Mouse (Mus musculus) inflammation-experienced regulatory T-cells, adult 6 months (primary cell): ENCODE measurements around the gene Srrd. TPM values are rescaled to one million over a fixed set of nuclear protein-coding genes. Genes with fewer than 3 reads are reported as not detected.
A peak's percentile ranks its signal among the peaks of the same experiment; 100 is the strongest.

Source experiments
- ATAC-seq: one replicate; pipeline ENCODE4 v1.8.0; 2017
- polyA plus RNA-seq, 3 experiments: library from polyadenylated mRNA; unstranded; fragments of 100-300 nt; shearing (Covaris generic); gene quantifications; one replicate each; pipeline ENCODE4 v1.2.1; 2017

Gene Srrd
- 1 to 10 TPM; 2.9 to 4.8 (median 4.4) TPM for polyA plus RNA-seq

GRCm38 (mm10) chr5:112342463-112343204 is at the start of gene Srrd, which contains the start of gene Hps4:
TSS of gene Srrd (minus strand) at chr5:112343040.
TSS of gene Hps4 (plus strand) at chr5:112343083.
- peak; percentile 71 for ATAC-seq

DNA sequence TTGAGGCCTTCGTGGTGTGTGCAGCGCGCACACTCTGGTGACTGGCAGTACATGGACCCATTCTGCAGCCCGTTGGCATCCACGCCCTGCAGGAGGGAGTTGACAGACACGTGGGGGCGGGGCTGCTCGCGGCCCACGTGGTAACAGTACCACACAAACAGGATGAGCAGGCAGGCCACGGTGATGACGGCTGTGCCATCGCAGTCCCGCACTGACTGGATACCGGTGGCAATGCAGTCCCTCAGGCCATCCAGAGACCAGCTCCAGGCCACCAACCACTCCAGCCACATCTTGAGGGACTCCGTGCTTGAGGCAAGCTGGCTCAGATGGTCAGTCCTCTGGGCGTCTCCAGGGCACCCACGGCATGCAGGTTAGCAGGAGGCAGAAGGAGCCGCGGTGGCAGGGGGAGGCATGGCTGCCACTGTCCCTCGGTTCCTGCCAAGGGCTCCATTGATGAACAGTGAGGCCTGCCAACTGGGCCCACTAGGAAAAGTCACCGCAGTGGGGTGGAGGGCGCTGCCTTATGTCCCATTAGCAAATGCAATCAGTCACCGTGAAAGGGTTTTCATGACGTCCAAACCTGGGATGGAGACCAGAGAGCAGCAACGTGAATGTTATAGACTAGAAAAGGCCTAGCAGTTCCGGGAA is 49.0 kb upstream of the Srrd start:
- ATAC-seq, result no peak

DNA sequence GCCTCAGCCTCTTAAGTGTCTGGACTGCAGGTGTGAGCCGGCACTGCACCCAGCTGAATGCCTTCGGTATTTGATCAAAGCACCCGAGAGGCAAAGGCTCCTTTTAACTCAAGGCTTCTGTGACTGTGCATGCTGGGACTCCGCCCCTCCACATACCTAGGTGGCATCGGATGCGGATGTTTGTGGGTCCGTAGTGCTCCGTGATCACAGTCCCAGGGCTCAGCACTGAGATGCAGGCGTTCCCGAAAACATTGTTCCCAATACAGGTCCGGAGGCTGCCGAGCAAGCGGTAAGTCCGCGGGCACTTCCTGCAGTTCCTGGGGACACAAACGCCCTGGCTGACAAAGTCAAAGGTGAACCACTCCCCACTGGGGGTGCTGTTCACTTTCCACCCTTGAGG is 48.2 kb upstream of the Srrd start:
- no peak for ATAC-seq

- ATAC-seq, result no peak
Observed at GRCm38 (mm10) chr5:112389352-112389751, 46.5 kb upstream of the Srrd start.

- ATAC-seq, result no peak
Observed at GRCm38 (mm10) chr5:112385973-112386372, 43.1 kb upstream of the Srrd start.

DNA sequence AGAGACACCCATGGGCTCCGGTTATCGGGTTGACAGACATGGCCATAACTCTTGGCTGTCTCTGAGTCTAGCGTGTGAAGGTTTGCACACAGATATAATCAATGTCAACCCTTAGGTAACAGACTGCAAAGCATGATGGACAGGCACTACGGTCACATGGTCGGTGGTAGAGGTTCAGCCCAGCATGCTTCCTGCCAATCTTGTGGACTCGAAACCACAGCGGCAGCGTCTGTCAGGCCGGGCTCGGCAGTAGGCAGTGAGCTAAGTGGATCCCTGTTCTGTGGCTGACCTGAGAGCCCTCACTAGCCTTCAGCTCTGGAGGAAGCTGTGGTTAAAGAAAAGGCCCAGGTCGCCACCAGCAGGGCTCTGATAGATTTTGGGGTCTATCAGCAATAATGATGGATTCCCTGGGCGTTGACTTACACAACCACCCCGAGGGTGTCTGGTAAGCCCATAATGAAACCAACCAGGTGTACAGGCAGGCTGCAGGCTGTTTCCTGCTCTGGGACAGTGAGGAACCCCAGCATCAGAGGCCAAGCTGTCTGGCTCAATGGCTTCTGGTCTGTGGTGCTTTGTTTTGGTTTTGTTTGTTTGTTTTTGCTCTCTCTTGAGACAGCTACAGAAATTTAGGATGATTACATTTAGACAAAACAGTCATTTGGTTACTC is 42.1 kb upstream of the Srrd start:
- ATAC-seq, result peak; percentile 63

GRCm38 (mm10) chr5:112382641-112383330 is 39.9 kb upstream of the Srrd start:
- no peak for ATAC-seq

- ATAC-seq, result no peak
Observed at GRCm38 (mm10) chr5:112382042-112382441, 39.2 kb upstream of the Srrd start.

GRCm38 (mm10) chr5:112381154-112381553 is 38.3 kb upstream of the Srrd start:
- ATAC-seq, result no peak

GRCm38 (mm10) chr5:112378716-112379115 is 35.9 kb upstream of the Srrd start:
- no peak for ATAC-seq

DNA sequence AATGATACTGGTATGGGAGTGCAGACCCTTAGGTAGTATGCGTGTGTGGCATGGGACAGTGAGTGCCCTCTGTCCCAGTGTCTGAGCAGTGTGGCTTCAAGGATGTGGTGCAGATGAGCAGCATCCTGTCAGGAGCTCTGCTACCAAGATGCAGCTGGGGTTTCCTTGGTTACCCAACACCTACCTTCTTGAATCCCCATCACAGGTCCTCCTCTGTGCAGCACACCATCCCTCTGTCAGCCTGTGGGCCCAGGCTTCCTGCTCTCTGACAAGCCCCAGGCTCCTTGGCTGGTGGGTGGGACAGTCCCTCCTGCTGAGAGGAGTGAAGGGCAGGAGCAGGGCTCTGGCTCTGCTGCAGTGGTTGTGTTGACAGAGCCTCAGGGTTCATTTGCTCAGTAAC is 34.5 kb upstream of the Srrd start:
- ATAC-seq, result peak; percentile 32

DNA sequence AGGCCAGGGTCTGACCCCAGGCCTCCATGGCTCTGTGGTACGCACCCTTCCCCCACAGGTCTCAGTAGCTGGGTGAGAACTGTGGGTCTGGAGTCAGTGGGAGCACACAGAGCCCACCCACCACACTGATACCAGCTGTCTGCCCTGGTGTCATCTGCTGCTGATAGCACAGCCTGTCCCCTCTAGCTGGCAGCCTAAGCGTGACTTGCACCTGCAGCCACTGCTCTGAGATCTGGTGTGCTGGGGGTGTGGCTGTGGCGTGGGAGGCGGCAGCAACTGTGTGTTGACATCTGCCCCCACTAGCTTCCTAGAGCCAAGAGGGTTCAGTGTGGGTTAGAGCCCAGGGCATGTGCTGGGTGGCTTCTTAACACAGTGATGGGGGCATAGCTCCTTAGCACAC is 33.3 kb upstream of the Srrd start:
- ATAC-seq, result no peak

DNA sequence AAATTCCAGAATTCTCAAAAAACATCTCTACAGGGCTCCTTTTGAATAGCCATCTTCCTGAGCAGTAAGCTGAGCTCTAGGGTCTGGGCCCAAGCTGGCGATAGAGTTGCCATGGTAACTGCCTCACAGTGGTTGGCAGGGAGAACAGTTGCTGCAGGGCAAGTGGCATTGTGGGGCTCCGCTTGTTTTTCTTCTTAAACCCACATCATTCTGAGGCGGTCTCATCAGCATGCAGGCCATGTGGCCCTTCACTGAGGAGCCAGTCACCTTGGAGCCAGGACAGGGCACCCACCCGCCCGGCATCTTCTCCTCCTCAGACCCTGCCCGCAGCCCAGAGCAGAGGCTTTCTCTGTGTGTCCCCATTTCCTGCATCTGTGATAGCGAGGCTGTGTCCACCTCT is 29.1 kb upstream of the Srrd start:
- ATAC-seq, result no peak

- no peak for ATAC-seq
Observed at GRCm38 (mm10) chr5:112370236-112370813, 27.5 kb upstream of the Srrd start.

DNA sequence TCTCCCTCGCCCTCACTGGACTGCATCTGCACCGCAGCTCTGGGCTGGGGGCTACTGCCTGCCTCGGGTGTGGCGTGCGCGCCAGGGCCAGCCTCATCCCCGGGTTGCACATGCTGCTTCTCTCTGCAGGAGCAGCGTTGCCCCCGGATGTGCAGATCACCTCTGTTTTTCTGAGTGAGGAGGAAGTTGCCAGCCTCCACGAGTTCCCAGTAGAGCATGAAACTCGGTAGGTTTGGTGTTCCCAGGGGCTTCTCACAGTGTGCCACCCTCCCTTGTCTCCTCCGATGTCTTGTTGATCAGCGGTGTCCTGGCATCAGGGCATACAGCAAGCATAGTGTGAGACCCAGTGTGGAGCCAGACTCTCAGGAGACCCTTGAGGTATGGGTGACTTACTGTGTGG is 26.5 kb upstream of the Srrd start:
- ATAC-seq, result no peak

- ATAC-seq, result no peak
Observed at GRCm38 (mm10) chr5:112368666-112369065, 25.8 kb upstream of the Srrd start.

DNA sequence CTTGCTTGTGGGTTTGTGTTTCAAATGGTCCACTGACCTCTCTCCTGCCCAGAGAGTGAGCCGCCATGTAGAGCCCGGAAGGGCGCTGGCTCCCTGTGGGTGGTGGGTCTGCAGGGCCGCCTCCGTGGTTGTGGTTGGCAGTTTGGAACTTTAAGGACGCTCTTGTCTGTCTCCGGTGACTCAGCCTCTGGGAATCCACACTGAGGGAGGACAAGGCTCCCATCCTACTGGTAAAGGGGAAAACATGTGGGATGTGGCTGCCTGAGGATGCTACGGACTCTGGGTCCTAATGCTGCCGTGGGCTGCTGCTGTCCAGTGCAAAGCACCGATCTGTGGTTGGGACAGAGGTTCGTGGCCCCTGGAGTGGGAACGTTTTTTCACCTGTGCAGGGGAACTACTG is 25.1 kb upstream of the Srrd start:
- no peak for ATAC-seq

DNA sequence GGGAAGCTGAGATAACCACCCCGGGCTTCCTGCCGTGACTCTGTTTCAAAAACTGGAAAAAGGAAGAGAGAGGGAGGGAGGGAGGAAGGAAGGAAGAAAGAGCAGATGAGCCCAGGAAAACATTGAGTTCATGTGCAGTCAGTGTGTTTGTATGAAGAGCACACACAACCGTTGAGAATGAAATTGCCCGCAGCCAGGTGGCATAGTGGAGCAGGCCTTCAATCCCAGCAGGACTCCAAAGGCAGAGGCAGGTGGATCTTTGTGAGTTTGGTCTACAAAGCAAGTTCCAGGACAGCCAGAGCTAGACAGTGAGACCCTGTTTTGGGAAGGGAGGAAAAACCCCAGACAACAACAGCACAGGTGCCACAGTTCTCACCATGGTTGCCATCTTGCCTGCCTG is 24.5 kb upstream of the Srrd start:
- no peak for ATAC-seq

- ATAC-seq, result no peak
Observed at GRCm38 (mm10) chr5:112366879-112367278, 24.0 kb upstream of the Srrd start.

DNA sequence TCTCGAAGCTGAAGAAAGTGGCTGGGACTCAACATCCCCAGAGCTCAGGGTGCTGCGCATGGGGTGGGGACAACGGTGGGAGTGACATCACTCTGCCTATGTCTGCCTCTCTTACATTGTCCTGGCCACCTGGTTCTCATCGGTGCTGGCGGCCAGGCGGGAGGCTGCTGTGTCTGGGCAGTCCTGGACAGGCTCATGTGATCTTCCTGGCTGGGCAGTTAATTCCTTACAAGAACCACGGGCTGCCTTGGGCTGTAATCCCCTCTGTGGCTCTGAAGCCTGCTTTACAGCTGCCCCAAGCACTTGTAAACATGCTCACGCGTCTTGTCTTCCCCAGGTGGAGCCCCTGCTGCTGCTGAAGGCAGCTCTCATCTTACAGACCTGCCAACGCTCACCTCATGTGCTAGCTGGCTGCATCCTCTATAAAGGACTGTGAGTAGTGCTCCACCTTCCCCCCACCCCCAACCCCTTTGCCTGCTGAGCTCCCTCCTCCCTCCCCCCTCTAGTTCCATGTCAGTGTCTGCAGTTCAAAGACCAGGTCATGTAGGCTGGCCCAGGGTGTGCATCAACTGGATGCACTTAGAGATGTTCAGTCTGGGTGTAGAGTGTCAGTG is 21.5 kb upstream of the Srrd start:
- ATAC-seq, result no peak

DNA sequence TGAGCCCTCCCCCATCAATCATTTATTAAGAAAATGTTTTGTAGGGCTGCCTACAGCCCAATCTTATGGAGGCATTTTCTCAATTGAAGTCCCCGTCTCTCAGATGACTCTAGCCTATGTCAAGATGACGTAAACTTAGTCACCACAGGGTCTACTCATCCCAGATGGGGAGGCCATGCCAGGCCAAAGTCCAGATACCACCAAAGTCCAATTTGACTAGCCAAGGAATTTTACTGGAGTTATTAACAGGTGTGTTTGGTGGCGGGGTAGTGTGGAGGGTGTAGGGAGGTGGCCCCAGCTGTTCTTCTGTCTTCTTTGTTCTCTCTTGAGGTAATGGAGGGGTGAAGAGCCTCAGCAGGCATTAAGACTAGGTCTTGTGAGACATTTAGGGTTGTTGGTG is 17.2 kb upstream of the Srrd start:
- no peak for ATAC-seq

GRCm38 (mm10) chr5:112359520-112359919 is 16.7 kb upstream of the Srrd start:
- no peak for ATAC-seq
